Mouse (Mus musculus) thymus, adult 2 months (tissue): ENCODE measurements around the gene Ccdc102a.

Experiments used
- CTCF ChIP-seq: fragments of 200-500 bp; IDR thresholded peaks from 2 replicates; pipeline ENCODE4 v1.5.1; 2012; ENCODE audit warnings: mild to moderate bottlenecking, control low read depth, low read length, moderate library complexity, borderline replicate concordance; ENCODE audit not compliant: control insufficient read depth, poor library complexity, insufficient read depth; ENCODE audit errors: extremely low read depth
- POLR2A ChIP-seq: fragments of 200-500 bp; IDR thresholded peaks from 2 replicates; pipeline ENCODE4 v1.6.1; 2012; ENCODE audit warnings: mild to moderate bottlenecking, low read length, control low read depth, moderate library complexity; ENCODE audit not compliant: control insufficient read depth, poor library complexity, insufficient read depth; ENCODE audit errors: extremely low read depth

DNA sequence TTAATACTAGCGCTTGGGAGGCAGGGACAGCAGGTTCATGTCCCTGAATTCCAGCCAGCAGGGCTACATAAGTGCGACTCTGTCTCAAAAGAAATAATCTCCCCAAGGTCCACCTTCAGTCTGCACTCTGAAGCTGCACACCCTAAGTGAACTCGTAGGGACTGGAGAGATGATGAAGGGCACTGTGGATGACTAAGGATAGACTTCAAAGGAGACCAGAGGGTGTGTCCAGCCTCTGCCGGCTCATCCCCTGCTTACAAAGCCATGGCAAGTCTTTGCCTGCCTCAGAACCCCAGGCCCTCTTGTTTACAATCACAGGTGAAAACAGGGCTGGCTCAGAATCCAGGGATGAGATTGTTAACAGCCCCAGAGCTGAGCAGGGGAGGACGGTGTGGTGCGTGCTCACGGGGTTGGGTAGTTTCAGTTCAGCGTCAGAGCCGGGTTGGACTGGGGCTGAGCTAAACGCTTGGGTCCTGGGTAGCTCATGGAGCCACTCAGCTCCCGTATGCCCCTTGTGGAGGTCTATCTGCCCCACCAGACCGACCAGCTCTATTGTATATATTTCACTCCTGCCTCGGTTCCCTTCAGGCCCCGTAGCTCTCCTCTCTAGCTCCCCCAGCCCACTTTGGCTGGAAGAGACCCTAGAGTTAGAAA lies 29.4 kb downstream of the Ccdc102a start:
- TF ChIP-seq CTCF (no peak), POLR2A (no peak)
